Mouse (Mus musculus): ENCODE measurements around the gene Pex5. TPM values are rescaled to one million over a fixed set of nuclear protein-coding genes. Genes with fewer than 3 reads are reported as not detected.

The Pex5 gene
- polyA plus RNA-seq, 1 experiment, result 60.9 TPM

DNA sequence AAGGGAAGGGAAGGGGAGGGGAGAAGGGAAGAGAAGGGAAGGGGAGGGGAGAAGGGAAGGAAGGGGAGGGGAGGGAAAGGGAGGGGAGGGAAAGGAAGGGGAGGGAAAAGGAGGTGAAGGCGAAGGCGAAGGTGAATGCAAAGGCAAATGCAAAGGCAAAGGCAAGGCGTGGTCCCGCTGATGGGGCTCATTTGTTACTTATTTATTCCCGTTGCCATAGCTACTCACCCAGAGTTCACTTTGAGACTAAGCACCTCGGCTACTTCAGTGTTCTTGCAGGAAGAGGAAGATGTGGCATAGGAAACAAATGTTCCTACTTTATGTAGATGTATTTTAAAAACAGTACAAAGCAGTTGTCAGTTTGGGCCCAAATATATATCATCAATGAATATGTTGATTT lies 54.3 kb downstream of the Pex5 start:
- DNase-seq (ENCODE audit: low read depth), result no peak

DNA sequence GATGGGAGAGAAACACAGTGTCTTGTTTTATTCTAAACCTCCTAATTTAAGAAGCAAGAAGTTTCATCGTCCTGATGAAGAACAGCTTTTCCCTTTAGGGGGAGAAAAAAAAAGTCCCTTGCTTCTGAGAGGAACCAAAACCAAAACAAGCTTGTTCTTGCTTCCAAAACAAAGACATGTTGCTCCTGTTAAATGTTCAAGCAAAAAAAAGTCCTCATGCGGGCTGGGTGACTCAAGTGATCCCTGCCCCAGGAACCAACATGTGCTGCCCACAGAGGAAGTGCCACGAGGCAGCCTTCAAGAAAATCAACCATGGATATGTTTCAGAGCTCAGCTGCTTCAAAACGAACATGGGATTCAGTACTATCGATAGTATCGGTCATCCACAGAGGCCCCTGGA lies 55.9 kb downstream of the Pex5 start:
- no peak for DNase-seq (ENCODE audit: low read depth)

DNA sequence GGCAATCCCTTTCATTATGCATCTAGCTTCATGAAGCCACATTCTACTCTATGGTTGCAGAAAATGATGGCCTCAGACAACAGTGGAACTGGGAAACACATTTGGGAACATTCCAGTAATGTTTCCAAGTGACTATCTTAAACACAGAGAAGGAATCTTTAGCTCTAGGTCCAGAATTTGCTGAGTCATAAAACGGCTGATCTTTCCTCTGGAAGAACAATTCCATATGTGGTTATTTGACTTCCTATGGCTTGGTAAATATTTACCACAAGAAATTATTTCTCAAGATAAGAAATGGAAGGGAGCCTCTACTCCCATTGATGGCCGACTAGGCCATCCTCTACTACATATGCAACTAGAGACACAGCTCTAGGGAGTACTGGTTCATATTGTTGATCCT lies 61.6 kb downstream of the Pex5 start:
- DNase-seq (ENCODE audit: low read depth), result no peak

Other genes with a start within 250 kb of the Pex5 start
- gene Vmn2r27, start 183.2 kb downstream of the Pex5 start, polyA plus RNA-seq (2012; rRNA removed), result not detected in 2 replicates
- gene Cd163, start 110.4 kb downstream of the Pex5 start, polyA plus RNA-seq (2012; rRNA removed), result 3.0 and 4.6 TPM in 2 replicates
- 11.2 and 31.7 TPM in 2 replicates for gene Clstn3, start 49.7 kb upstream of the Pex5 start, polyA plus RNA-seq (2012; rRNA removed)
- gene C1rl, start 78.0 kb upstream of the Pex5 start, polyA plus RNA-seq (2012; rRNA removed), result 4.0 and 4.1 TPM in 2 replicates
- gene C1ra, start 97.3 kb upstream of the Pex5 start, polyA plus RNA-seq (2012; rRNA removed), result 39.6 and 67.0 TPM in 2 replicates
- gene C1s1, start 127.3 kb upstream of the Pex5 start, polyA plus RNA-seq (2012; rRNA removed), result 141 and 152 TPM in 2 replicates
- 0.10 TPM in 1 of 2 replicates, not detected in the other for gene C1rb, start 155.2 kb upstream of the Pex5 start, polyA plus RNA-seq (2012; rRNA removed)
- 2.1 and 2.5 TPM in 2 replicates for gene C1s2, start 221.0 kb upstream of the Pex5 start, polyA plus RNA-seq (2012; rRNA removed)
- gene Lpcat3, start 248.0 kb upstream of the Pex5 start, polyA plus RNA-seq (2012; rRNA removed), result 141 and 147 TPM in 2 replicates